Mouse (Mus musculus): ENCODE results near the gene Skp2. TPM values are rescaled to one million over a fixed set of nuclear protein-coding genes. Genes with fewer than 3 reads are reported as not detected.

Skp2 gene
- total RNA-seq, 1 experiment = 42.7 TPM

DNA sequence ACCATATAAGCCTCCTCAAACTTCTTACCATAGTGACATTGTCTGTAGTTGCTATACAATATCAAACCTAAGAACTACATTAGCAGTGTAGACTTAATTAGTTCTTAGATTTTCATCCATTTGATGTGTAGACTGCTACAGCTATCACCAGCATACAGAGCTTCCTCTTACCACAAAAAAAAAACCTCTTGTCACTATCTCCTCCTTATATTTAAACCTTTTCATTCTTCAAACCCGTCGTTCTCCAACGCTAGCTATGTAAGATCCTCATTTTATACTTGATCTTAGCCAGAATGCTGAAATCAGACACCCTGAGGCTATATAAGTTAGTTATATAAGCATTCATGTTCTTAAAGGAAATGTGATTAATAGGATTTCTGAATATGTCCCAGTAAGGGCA lies 21.8 kb upstream of the Skp2 start:
- H3K9me3 ChIP-seq (ENCODE audit: control insufficient read depth, insufficient read depth, low read depth, low read length) = no peaks in the 10 kb centered on the region
- in situ Hi-C loops (cut with MboI; ENCODE audit: low sequenced_read_pairs in 2 of 2, unreplicated experiment in 2 of 2) = no loop called here
- H3K4me3 ChIP-seq (ENCODE audit: insufficient read depth in 1 of 2, low read depth in 1 of 2, low read length in 2 of 2, poor library complexity in 1 of 2, severe bottlenecking in 1 of 2) = no peak overlapping the region
- TF ChIP-seq MAFK (IDR thresholded peaks at IDR 0.05; ENCODE audit: insufficient read depth, low read depth, low read length) (no peak), CHD2 (IDR thresholded peaks at IDR 0.05; ENCODE audit: low read depth, low read length) (no peak), ZNF384 (IDR thresholded peaks at IDR 0.05; ENCODE audit: low read depth, low read length) (no peak), ZC3H11A (IDR thresholded peaks at IDR 0.05; ENCODE audit: borderline replicate concordance, low read depth, low read length) (no peak), HCFC1 (IDR thresholded peaks at IDR 0.05; ENCODE audit: borderline replicate concordance, insufficient read depth, low read length) (no peak)
- H3K9ac ChIP-seq (ENCODE audit: insufficient read depth, low read depth, low read length, poor library complexity, severe bottlenecking) = no peak overlapping the region
- no peak for DNase-seq (ENCODE audit: low read depth, low spot score)
- peaks cover 0 to 1% of the 10 kb centered on the region in 2 experiments; a peak in 1 of 4 replicates for H3K4me1 ChIP-seq (ENCODE audit: control insufficient read depth in 2 of 2, insufficient read depth in 2 of 2, low read length in 2 of 2, poor library complexity in 1 of 2)
- H3K36me3 ChIP-seq (ENCODE audit: control insufficient read depth, insufficient read depth, low read length, poor library complexity, severe bottlenecking) = peaks cover under 1% of the 10 kb centered on the region; the same call in 1 of the 2 replicates
- H3K27ac ChIP-seq (ENCODE audit: insufficient read depth, low read depth, low read length, poor library complexity, severe bottlenecking) = no peak overlapping the region

DNA sequence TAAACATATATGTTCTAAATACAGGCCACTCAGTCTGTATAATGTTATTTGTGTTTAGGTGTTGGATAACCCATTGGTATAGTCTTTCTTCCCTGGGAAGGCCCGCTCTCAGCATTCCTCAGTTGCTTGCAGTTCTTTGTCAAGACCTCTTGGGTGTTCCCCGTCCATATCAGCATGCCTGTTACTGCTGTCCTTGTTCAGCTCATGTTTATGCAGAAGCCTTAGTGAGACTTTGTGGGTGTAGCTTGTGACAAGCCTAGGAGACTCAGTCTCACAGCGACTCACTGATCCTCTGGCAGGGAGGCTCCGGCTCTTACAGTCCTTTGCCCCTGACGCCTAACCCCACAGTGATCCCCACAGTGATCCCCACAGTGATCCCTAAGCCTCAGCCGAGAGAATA lies 8.9 kb upstream of the Skp2 start:
- H3K27ac ChIP-seq (ENCODE audit: insufficient read depth, low read depth, low read length, poor library complexity, severe bottlenecking) = no peak overlapping the region
- in situ Hi-C loops (cut with MboI; ENCODE audit: low sequenced_read_pairs in 2 of 2, unreplicated experiment in 2 of 2) = no loop called here
- H3K9me3 ChIP-seq (ENCODE audit: control insufficient read depth, insufficient read depth, low read depth, low read length) = no peaks in the 10 kb centered on the region
- peaks cover 3% of the 10 kb centered on the region; the same call in 1 of the 2 replicates for H3K36me3 ChIP-seq (ENCODE audit: control insufficient read depth, insufficient read depth, low read length, poor library complexity, severe bottlenecking)
- H3K4me3 ChIP-seq (ENCODE audit: insufficient read depth in 1 of 2, low read depth in 1 of 2, low read length in 2 of 2, poor library complexity in 1 of 2, severe bottlenecking in 1 of 2) = no peak overlapping the region
- DNase-seq (ENCODE audit: low read depth, low spot score) = peak; percentile 17
- no peak for TF ChIP-seq HCFC1 (IDR thresholded peaks at IDR 0.05; ENCODE audit: borderline replicate concordance, insufficient read depth, low read length)
- TF ChIP-seq MAFK (IDR thresholded peaks at IDR 0.05; ENCODE audit: insufficient read depth, low read depth, low read length) = no peak
- H3K4me1 ChIP-seq (ENCODE audit: control insufficient read depth in 2 of 2, insufficient read depth in 2 of 2, low read length in 2 of 2, poor library complexity in 1 of 2) = peaks cover 0 to 4% of the 10 kb centered on the region in 2 experiments; a peak in 2 of 4 replicates
- H3K9ac ChIP-seq (ENCODE audit: insufficient read depth, low read depth, low read length, poor library complexity, severe bottlenecking) = no peak overlapping the region

DNA sequence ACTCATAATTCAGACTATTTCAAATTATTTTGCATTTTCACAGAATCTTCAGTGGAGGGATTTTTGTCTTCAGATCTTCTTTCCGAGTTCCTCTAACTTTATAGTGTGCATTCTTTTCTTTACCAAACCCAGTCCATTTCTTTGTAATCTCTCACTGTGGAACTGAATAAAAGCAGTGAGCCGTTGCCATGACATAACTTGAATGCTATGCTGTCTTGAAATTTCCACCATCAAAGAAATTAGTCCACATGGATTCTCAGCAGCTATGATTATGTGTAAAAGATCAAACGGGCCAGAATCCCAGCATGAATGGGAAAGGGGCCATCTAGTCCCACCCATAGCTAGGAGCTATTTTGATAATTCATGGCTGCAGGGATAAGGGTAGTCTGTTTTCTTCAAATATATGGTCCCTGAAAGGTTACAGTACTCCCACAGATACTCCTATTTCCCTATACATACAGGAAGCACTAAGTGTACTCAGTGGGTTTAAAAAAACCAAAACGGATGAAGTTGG lies 7.4 kb upstream of the Skp2 start:
- H3K4me3 ChIP-seq (ENCODE audit: insufficient read depth in 1 of 2, low read depth in 1 of 2, low read length in 2 of 2, poor library complexity in 1 of 2, severe bottlenecking in 1 of 2) = no peak overlapping the region
- no peak for DNase-seq (ENCODE audit: low read depth, low spot score)
- peaks cover 0 to 4% of the 10 kb centered on the region in 2 experiments; a peak in 2 of 4 replicates for H3K4me1 ChIP-seq (ENCODE audit: control insufficient read depth in 2 of 2, insufficient read depth in 2 of 2, low read length in 2 of 2, poor library complexity in 1 of 2)
- no peak overlapping the region for H3K9ac ChIP-seq (ENCODE audit: insufficient read depth, low read depth, low read length, poor library complexity, severe bottlenecking)
- in situ Hi-C loops (cut with MboI; ENCODE audit: low sequenced_read_pairs in 2 of 2, unreplicated experiment in 2 of 2) = no loop called here
- H3K9me3 ChIP-seq (ENCODE audit: control insufficient read depth, insufficient read depth, low read depth, low read length) = no peaks in the 10 kb centered on the region
- H3K27ac ChIP-seq (ENCODE audit: insufficient read depth, low read depth, low read length, poor library complexity, severe bottlenecking) = no peak overlapping the region
- TF ChIP-seq CHD2 (IDR thresholded peaks at IDR 0.05; ENCODE audit: low read depth, low read length) = no peak
- TF ChIP-seq MAFK (IDR thresholded peaks at IDR 0.05; ENCODE audit: insufficient read depth, low read depth, low read length) = no peak
- no peak for TF ChIP-seq ZNF384 (IDR thresholded peaks at IDR 0.05; ENCODE audit: low read depth, low read length)
- no peak for TF ChIP-seq HCFC1 (IDR thresholded peaks at IDR 0.05; ENCODE audit: borderline replicate concordance, insufficient read depth, low read length)
- no peak for TF ChIP-seq ZC3H11A (IDR thresholded peaks at IDR 0.05; ENCODE audit: borderline replicate concordance, low read depth, low read length)
- H3K36me3 ChIP-seq (ENCODE audit: control insufficient read depth, insufficient read depth, low read length, poor library complexity, severe bottlenecking) = peaks cover 3% of the 10 kb centered on the region

DNA sequence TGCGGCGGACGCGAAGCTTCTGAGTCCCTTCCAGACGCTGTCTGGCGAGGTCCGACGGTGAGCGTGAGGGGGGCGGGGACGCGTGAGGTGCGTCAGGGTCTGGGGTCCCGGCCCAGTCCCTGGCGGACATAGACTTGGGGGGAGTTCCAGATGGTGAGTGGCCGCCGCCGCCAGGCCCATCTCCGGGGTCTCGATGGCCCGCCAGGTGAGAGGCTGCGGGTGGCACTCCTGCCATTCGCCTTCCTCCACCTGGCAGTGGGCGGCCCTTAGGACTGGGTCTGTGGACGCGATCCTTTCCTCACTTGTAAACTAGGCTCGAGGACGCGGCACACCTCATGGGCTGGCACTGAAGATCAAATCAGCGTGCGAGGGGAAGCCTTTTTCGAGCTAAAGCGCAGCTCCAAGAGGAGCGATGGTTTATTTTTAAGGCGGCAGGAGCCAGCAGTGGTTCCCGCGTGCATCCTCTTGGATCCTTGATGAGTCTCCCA lies 14.5 kb downstream of the Skp2 start:
- H3K36me3 ChIP-seq (ENCODE audit: control insufficient read depth, insufficient read depth, low read length, poor library complexity, severe bottlenecking) = peaks cover 11% of the 10 kb centered on the region; the same call in 1 of the 2 replicates
- peak overlapping the region; percentile 95 for H3K9ac ChIP-seq (ENCODE audit: insufficient read depth, low read depth, low read length, poor library complexity, severe bottlenecking)
- DNase-seq (ENCODE audit: low read depth, low spot score) = peak; percentile 53
- peak overlapping the region; percentile 92 to 95 for H3K4me3 ChIP-seq (ENCODE audit: insufficient read depth in 1 of 2, low read depth in 1 of 2, low read length in 2 of 2, poor library complexity in 1 of 2, severe bottlenecking in 1 of 2)
- TF ChIP-seq ZNF384 (IDR thresholded peaks at IDR 0.05; ENCODE audit: low read depth, low read length) (no peak), HCFC1 (IDR thresholded peaks at IDR 0.05; ENCODE audit: borderline replicate concordance, insufficient read depth, low read length) (no peak), CHD2 (IDR thresholded peaks at IDR 0.05; ENCODE audit: low read depth, low read length) (no peak), ZC3H11A (IDR thresholded peaks at IDR 0.05; ENCODE audit: borderline replicate concordance, low read depth, low read length) (no peak), MAFK (IDR thresholded peaks at IDR 0.05; ENCODE audit: insufficient read depth, low read depth, low read length) (no peak)
- peaks cover 0 to 5% of the 10 kb centered on the region in 2 experiments; a peak in 3 of 4 replicates for H3K4me1 ChIP-seq (ENCODE audit: control insufficient read depth in 2 of 2, insufficient read depth in 2 of 2, low read length in 2 of 2, poor library complexity in 1 of 2)
- in situ Hi-C loops (cut with MboI; ENCODE audit: low sequenced_read_pairs in 2 of 2, unreplicated experiment in 2 of 2) = no loop called here
- no peaks in the 10 kb centered on the region for H3K9me3 ChIP-seq (ENCODE audit: control insufficient read depth, insufficient read depth, low read depth, low read length)
- H3K27ac ChIP-seq (ENCODE audit: insufficient read depth, low read depth, low read length, poor library complexity, severe bottlenecking) = peak overlapping the region; percentile 74
